ENCODE assay signal across 9 mouse cellular contexts in the genomic region with DNA sequence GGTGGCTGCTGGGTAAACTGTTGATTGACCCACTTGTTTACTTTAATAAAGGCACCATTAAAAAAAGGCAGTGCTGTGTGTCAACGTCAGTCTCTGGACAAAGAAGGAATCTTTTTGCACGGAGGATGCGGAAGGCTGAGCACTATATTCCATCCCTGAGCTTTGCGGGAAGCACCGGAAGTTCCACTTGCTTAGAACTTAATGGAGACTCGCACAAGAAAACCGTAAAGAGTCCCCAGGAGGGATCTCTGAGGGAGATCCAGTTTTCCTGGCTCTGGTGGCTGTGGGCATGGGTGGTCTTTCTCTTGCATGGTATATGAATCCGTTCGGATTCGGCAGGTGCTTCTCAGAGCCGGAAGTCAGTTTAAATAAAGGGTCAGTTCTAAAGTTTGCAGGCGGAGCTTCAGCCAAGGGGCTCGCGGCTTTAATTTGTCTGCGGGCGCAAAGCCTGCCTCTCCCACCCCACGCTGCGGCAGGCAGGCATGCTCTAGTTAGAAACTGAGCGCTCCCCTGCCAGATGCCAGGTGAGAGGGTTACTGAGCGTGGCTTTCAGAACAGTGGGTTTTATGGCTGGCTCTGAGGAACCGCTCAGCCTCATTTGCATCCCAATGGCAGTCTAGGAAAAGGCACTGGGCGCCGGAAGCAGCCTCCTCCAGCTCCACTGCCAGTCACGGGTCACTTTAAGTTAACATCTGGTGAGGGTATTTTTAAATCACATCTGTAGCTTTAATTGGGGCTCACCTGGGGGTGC.
A peak's percentile ranks its signal among the peaks of the same experiment; 100 is the strongest.
DNase-seq lines count a peak whose midpoint lies in the region; ATAC-seq and TF ChIP-seq lines count a peak whose summit lies in the region.
"Had no signal": no experiment of that assay in that cellular context is flagged by ENCODE, and none has a peak within 500 bp of the region (broad histone marks: within the 10 kb centered on the region; RNA-seq: fewer than 3 reads in every experiment).

No protein-coding gene starts in this region.

- H3K4me2 ChIP-seq in kidney, embryonic 16.5 days (replicated peaks; ENCODE audit: low read depth, low read length): peak overlapping the region; percentile 62
- H3K4me2 ChIP-seq in midbrain, postnatal 0 days (ENCODE audit: low read depth, low read length, poor library complexity, severe bottlenecking): peak overlapping the region; percentile 49

- no peaks in the 10 kb centered on the region for H3K9me3 ChIP-seq in forebrain, embryonic 10.5 days
- no peaks in the 10 kb centered on the region for H3K9me3 ChIP-seq in kidney, embryonic 16.5 days (ENCODE audit: low read length)
- no peaks in the 10 kb centered on the region for H3K9me3 ChIP-seq in midbrain, postnatal 0 days (ENCODE audit: low read length)

- intact Hi-C loops in left cerebral cortex, adult 2 months (cut with DNase I): loop anchor here (2.0 kb wide), 1 partner anchor 24 kb away; no protein-coding TSS in a partner anchor

- H3K27ac ChIP-seq in left cerebral cortex, adult 2 months: no peak overlapping the region
- peak overlapping the region; percentile 90 for H3K27ac ChIP-seq in forebrain, embryonic 10.5 days
- H3K27ac ChIP-seq in kidney, embryonic 16.5 days (ENCODE audit: low read length): peak overlapping the region; percentile 83
- no peak overlapping the region for H3K27ac ChIP-seq in midbrain, postnatal 0 days (ENCODE audit: low read depth, low read length)

- ATAC-seq in kidney, embryonic 16.5 days (ENCODE audit: low FRiP score, low TSS enrichment): peak; percentile 55; the same call in 1 of the 2 replicates
- ATAC-seq in midbrain, postnatal 0 days (ENCODE audit: low FRiP score): no peak
- ATAC-seq: Patski had no signal

- H3K36me3 ChIP-seq in forebrain, embryonic 10.5 days (replicated peaks): no peaks in the 10 kb centered on the region
- no peaks in the 10 kb centered on the region for H3K36me3 ChIP-seq in kidney, embryonic 16.5 days (ENCODE audit: insufficient read depth, low read length)
- no peaks in the 10 kb centered on the region for H3K36me3 ChIP-seq in midbrain, postnatal 0 days (ENCODE audit: insufficient read depth, low read length)

- under 1% methylated on average over 24 of the region's 24 CpGs for WGBS in forebrain, embryonic 10.5 days
- under 1% methylated on average over 24 of the region's 24 CpGs for WGBS in kidney, embryonic 16.5 days
- 5% methylated on average over 24 of the region's 24 CpGs for WGBS in midbrain, postnatal 0 days

- peak overlapping the region; percentile 39 for H3K4me3 ChIP-seq in left cerebral cortex, adult 2 months
- H3K4me3 ChIP-seq in forebrain, embryonic 10.5 days: peak overlapping the region; percentile 66
- peak overlapping the region; percentile 46 for H3K4me3 ChIP-seq in kidney, embryonic 16.5 days (ENCODE audit: low read length)
- H3K4me3 ChIP-seq in midbrain, postnatal 0 days (ENCODE audit: low read depth, low read length): peak overlapping the region; percentile 26

- DNase-seq in left cerebral cortex, adult 2 months (ENCODE audit: extremely low spot score in 1 of 2, low spot score in 2 of 2): no peak
- no peak for DNase-seq in left cerebral cortex, adult 9 months (ENCODE audit: low spot score in 2 of 2)
- peak; percentile 52 for DNase-seq in forebrain, embryonic 10.5 days (ENCODE audit: extremely low spot score, low spot score)
- DNase-seq in midbrain, postnatal 0 days (ENCODE audit: low spot score): peak; percentile 44
- no peak for DNase-seq in T-cell, adult 2 months (ENCODE audit: low spot score)
- DNase-seq in ovary, postnatal 10 days (ENCODE audit: low spot score): no peak
- DNase-seq in gastrocnemius, postnatal 25 days: no peak

- no peak for TF ChIP-seq CTCF in left cerebral cortex, adult 2 months (IDR thresholded peaks at IDR 0.05)
- no peak for TF ChIP-seq CTCF in midbrain, postnatal 0 days (IDR thresholded peaks at IDR 0.05)

- H3K9ac ChIP-seq in kidney, embryonic 16.5 days (replicated peaks; ENCODE audit: low read length): peak overlapping the region; percentile 54
- no peak overlapping the region; the same call in 1 of the 2 replicates for H3K9ac ChIP-seq in midbrain, postnatal 0 days (replicated peaks; ENCODE audit: low read length, poor library complexity, severe bottlenecking)

- peaks cover 46% of the 10 kb centered on the region for H3K4me1 ChIP-seq in forebrain, embryonic 10.5 days
- H3K4me1 ChIP-seq in kidney, embryonic 16.5 days (ENCODE audit: insufficient read depth, low read length): peaks cover 23% of the 10 kb centered on the region
- peaks cover 11% of the 10 kb centered on the region for H3K4me1 ChIP-seq in midbrain, postnatal 0 days (ENCODE audit: insufficient read depth, low read length)

- peaks cover 27% of the 10 kb centered on the region for H3K27me3 ChIP-seq in forebrain, embryonic 10.5 days (ENCODE audit: poor library complexity, severe bottlenecking)
- H3K27me3 ChIP-seq in kidney, embryonic 16.5 days (ENCODE audit: insufficient read depth, low read length): no peaks in the 10 kb centered on the region
- no peaks in the 10 kb centered on the region for H3K27me3 ChIP-seq in midbrain, postnatal 0 days (ENCODE audit: insufficient read depth, low read length)
- H3K27me3 ChIP-seq: Patski had no signal

Comparison
In these comparisons a context has a peak if more than half of its experiments do, and no peak if none do; other contexts are left out.
1. DNase-seq: peak in forebrain, embryonic 10.5 days (single experiment) and midbrain, postnatal 0 days (single experiment); none in left cerebral cortex, adult 2 months (0 of 2), left cerebral cortex, adult 9 months (0 of 2), T-cell, adult 2 months (single experiment), ovary, postnatal 10 days (single experiment) and gastrocnemius, postnatal 25 days (single experiment).
2. H3K27ac ChIP-seq: peak in forebrain, embryonic 10.5 days (single experiment) and kidney, embryonic 16.5 days (single experiment); none in left cerebral cortex, adult 2 months (single experiment) and midbrain, postnatal 0 days (single experiment).
3. Peak in every context shown above with its lines, with median percentiles within 50 percentile points of each other: H3K4me3 ChIP-seq.